Mouse (Mus musculus) intestine, embryonic 14.5 days (tissue): ENCODE results near the gene D630045J12Rik. TPM values are rescaled to one million over a fixed set of nuclear protein-coding genes. Genes with fewer than 3 reads are reported as not detected.

Experiments
- ATAC-seq: fragments of 200-750 bp; cut with Nextera tagmentation; replicated peaks from 2 replicates; pipeline ENCODE4 v1.8.0; 2017; ENCODE audit warnings: low read depth, moderate number of reproducible peaks, moderate TSS enrichment, moderate library complexity; ENCODE audit not compliant: low FRiP score, low TSS enrichment
- DNase-seq: peaks from one replicate; pipeline ENCODE4 v3.0.0-alpha.2; 2018; ENCODE audit warnings: low spot score
- H3K27ac ChIP-seq: fragments of 300-500 bp; sonication (generic); 2 replicates; pipeline ENCODE4 v1.5.1; 2014; ENCODE audit warnings: low read depth, mild to moderate bottlenecking, control low read depth
- H3K27me3 ChIP-seq: fragments of 300-500 bp; sonication (generic); replicated peaks from 2 replicates; pipeline ENCODE4 v1.6.1; 2014; ENCODE audit warnings: low read length, control low read depth; ENCODE audit not compliant: control insufficient read depth, insufficient read depth
- H3K36me3 ChIP-seq: fragments of 300-500 bp; sonication (generic); 2 replicates; pipeline ENCODE4 v1.6.1; 2014; ENCODE audit warnings: low read length, control low read depth; ENCODE audit not compliant: control insufficient read depth, insufficient read depth
- H3K4me1 ChIP-seq: fragments of 300-500 bp; sonication (generic); replicated peaks from 2 replicates; pipeline ENCODE4 v1.6.1; 2014; ENCODE audit warnings: low read length, control low read depth, mixed read lengths; ENCODE audit not compliant: control insufficient read depth, insufficient read depth
- H3K4me2 ChIP-seq: fragments of 300-500 bp; sonication (generic); 2 replicates; pipeline ENCODE4 v1.6.1; 2014; ENCODE audit warnings: low read length
- H3K4me3 ChIP-seq: fragments of 300-500 bp; sonication (generic); 2 replicates; pipeline ENCODE4 v1.5.1; 2014; ENCODE audit warnings: low read depth, low read length, control low read depth, mixed read lengths
- H3K9ac ChIP-seq: fragments of 300-500 bp; sonication (generic); 2 replicates; pipeline ENCODE4 v1.6.1; 2014; ENCODE audit warnings: mild to moderate bottlenecking, low read length
- H3K9me3 ChIP-seq: fragments of 300-500 bp; sonication (generic); 2 replicates; pipeline ENCODE4 v1.6.1; 2016; ENCODE audit warnings: low read length, control low read depth; ENCODE audit not compliant: control insufficient read depth
- WGBS: fragments of 180-500 bp; shearing (Covaris S2); extraction: QIAGEN DNeasy Blood & Tissue Kit; methylation state at CpG from one replicate; pipeline ENCODE4 v1.1.7; 2014; 5-methylcytosine and 5-hydroxymethylcytosine counted together
- polyA plus RNA-seq: library from polyadenylated mRNA; unstranded; fragments of >200 nt; fragmentation: Nextera tagmentation; extraction: Ambion mirVana; gene quantifications from 2 replicates; pipeline ENCODE4 v1.2.1, GENCODE M21; 2014

The D630045J12Rik gene
- polyA plus RNA-seq, 1 experiment from 2014 or later, result 5.6 TPM

DNA sequence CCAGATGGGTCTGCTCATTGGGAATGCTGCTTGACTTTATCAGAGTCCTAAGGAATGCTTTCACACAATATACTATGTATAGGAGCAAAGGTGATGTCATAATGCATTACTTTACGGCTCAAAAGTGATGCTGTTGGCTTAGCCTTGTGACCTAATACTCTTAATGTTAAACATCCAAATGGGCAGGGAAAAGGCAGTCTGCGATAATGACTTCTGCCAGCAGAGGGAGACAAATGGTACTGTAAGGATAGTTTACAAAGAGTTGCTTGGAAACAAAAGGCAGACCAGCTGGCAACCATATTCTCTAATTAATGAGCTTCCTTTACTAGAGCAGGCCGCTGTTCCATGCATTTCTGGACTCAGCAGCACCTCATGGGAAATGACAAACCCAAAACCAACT is 93.7 kb downstream of the D630045J12Rik start:
- peak; percentile 97 for DNase-seq

DNA sequence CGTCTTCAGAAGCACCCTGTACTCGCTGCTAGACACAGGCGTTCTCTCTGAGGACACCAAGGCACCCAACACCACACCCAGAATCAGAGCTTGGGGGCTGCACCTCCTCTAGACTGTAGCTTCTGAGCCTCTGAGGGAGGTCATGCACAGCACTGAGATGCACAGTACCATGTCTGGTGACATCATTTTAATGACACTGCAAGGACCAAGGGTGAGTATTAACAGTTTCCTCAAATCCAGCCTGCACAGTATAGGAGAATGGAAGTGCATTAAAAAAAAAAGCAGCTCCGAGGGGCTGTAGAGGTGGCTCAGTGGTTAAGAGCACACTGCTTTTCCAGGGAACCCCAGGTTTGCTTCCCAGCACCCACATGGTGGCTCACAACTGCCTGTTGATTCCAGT is 94.2 kb downstream of the D630045J12Rik start:
- Histone ChIP-seq H3K4me1 (no peaks in the 10 kb centered on the region), H3K9ac (no peak overlapping the region), H3K27me3 (no peaks in the 10 kb centered on the region), H3K9me3 (no peaks in the 10 kb centered on the region), H3K4me2 (no peak overlapping the region), H3K27ac (no peak overlapping the region), H3K36me3 (peaks cover 27% of the 10 kb centered on the region), H3K4me3 (no peak overlapping the region)
- no peak for ATAC-seq
- 80% methylated on average over 4 of the region's 4 CpGs for WGBS
- DNase-seq, result no peak

More for the DNA sequence above, 93.7 kb downstream of the D630045J12Rik start:
- Histone ChIP-seq H3K36me3 (peaks cover 22% of the 10 kb centered on the region; the same call in 1 of the 2 replicates), H3K27me3 (no peaks in the 10 kb centered on the region), H3K27ac (peak overlapping the region; percentile 7; the same call in 1 of the 2 replicates), H3K4me3 (no peak overlapping the region), H3K9ac (no peak overlapping the region), H3K4me2 (no peak overlapping the region), H3K4me1 (no peaks in the 10 kb centered on the region), H3K9me3 (no peaks in the 10 kb centered on the region)
- 0 out of 2 replicates have a peak, but pooled peaks have one; percentile 38 for ATAC-seq
- WGBS, result 8% methylated on average over 3 of the region's 3 CpGs

DNA sequence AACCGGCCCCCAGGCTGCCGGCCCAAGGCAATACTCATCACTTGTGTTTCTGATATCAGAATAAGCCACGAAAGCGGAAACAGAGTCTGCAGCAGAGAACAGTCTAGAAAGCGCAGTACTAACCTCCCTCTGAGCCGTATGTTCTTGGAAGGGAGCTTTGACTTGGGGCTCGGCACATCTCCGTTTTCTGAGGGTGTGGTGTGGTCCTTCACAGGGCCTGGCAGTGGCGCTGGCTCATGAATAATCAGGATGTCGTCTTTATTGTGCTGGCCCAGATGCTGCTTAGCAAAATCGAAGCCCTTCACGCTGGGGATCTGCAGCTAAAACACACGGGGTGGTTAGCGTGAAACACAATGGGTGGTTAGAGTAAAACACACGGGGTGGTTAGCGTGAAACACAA is 95.9 kb downstream of the D630045J12Rik start:
- peaks cover 29% of the 10 kb centered on the region for H3K36me3 ChIP-seq
- H3K4me1 ChIP-seq, result no peaks in the 10 kb centered on the region
- H3K9me3 ChIP-seq, result no peaks in the 10 kb centered on the region
- ATAC-seq, result no peak
- H3K4me2 ChIP-seq, result no peak overlapping the region
- H3K27me3 ChIP-seq, result no peaks in the 10 kb centered on the region
- no peak overlapping the region for H3K9ac ChIP-seq
- H3K27ac ChIP-seq, result no peak overlapping the region
- H3K4me3 ChIP-seq, result no peak overlapping the region
- no peak for DNase-seq
- WGBS, result 87% methylated on average over 16 of the region's 16 CpGs

DNA sequence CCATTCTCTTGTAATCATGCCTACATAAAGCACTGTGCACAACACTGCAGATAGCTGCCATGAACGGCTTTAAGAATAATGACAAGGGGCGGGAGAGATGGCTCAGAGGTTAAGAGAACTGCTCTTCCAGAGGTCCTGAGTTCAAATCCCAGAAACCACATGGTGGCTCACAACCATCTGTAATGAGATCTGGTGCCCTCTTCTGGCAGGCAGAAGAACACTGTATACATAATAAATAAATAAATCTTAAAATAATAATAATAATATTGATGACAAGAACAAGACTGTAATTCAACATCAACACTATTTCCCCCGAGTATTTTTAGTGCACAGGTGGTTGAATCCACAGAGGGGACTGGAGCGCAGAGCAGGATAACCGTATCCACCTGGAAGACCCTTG is 97.6 kb downstream of the D630045J12Rik start:
- ATAC-seq (no peak), DNase-seq (no peak)
- WGBS, result 89% methylated on average over 5 of the region's 5 CpGs

DNA sequence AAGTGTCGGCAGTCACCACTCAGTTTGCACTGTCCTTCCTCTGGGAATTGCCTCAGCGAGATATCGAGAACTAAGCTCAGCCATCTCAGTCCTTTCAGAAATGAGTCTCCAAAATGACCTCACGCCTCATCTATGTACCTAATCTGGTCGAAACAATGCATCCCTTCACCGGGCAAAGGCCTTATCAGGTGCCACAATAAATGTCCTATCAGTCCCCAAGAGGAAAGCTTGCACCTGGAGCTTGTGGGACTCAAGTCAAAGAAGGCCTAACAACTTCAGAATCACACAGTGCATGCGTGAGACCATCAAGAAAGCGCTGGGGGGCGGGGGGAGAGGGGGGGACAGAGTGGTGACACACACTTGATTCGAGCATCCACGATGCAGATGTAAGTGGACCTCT is 101.5 kb downstream of the D630045J12Rik start:
- Histone ChIP-seq H3K27me3 (no peaks in the 10 kb centered on the region), H3K4me1 (no peaks in the 10 kb centered on the region), H3K9ac (no peak overlapping the region), H3K9me3 (no peaks in the 10 kb centered on the region), H3K4me3 (no peak overlapping the region), H3K36me3 (peaks cover 31% of the 10 kb centered on the region), H3K4me2 (no peak overlapping the region), H3K27ac (no peak overlapping the region)
- ATAC-seq (peak; percentile 56), DNase-seq (no peak)
- WGBS, result 77% methylated on average over 11 of the region's 11 CpGs

More for the DNA sequence above, 97.6 kb downstream of the D630045J12Rik start:
- Histone ChIP-seq H3K4me2 (no peak overlapping the region), H3K36me3 (peaks cover 29% of the 10 kb centered on the region), H3K27ac (no peak overlapping the region), H3K9me3 (no peaks in the 10 kb centered on the region), H3K9ac (no peak overlapping the region), H3K4me1 (no peaks in the 10 kb centered on the region), H3K4me3 (no peak overlapping the region), H3K27me3 (no peaks in the 10 kb centered on the region)

DNA sequence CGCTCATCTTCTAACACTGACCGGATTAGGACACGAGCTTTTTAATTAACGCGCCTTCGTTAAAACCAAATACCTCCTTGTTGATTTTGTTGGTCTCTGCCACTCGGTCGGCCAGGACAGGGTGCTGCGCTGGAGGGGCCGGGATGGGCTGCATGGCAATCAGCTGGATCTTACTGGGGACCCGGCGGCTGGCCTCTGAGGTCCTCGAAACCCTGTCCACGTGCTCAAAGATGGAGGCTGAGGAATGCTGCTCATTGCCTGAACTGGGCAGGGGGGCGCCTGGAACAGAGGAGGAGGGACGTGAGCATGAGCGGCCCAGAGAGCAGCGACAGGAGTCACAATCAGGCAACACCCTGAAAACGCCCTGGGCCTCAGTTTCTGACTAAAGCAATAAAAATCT is 104.3 kb downstream of the D630045J12Rik start:
- Histone ChIP-seq H3K4me3 (no peak overlapping the region), H3K9ac (no peak overlapping the region), H3K27ac (no peak overlapping the region), H3K27me3 (no peaks in the 10 kb centered on the region), H3K36me3 (peaks cover 28% of the 10 kb centered on the region), H3K9me3 (no peaks in the 10 kb centered on the region), H3K4me1 (peaks cover 9% of the 10 kb centered on the region; the same call in 1 of the 2 replicates), H3K4me2 (no peak overlapping the region)
- DNase-seq (no peak), ATAC-seq (no peak)
- WGBS, result 91% methylated on average over 19 of the region's 19 CpGs

DNA sequence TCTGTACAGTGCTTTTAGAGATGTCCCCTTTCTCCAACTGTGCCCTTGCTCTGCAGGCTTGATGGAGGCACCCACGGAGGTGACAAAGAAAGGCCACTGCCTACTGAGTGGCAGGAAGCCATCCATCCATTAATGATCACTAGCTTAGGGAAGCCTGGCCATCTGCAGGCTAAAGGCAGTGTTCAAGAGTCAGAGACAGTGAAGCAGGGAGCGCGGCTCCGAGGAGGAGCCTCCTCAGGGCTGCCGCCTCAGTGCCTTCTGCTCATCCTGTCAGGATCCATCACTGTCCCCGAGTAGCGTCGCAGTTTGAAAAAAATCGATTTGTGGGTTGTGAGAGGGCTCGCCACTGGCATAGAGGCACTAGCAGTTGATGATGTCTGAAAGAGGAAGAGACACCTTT is 105.2 kb downstream of the D630045J12Rik start:
- H3K4me2 ChIP-seq, result no peak overlapping the region
- H3K27ac ChIP-seq, result no peak overlapping the region
- ATAC-seq (no peak), DNase-seq (no peak)
- no peaks in the 10 kb centered on the region for H3K27me3 ChIP-seq
- no peaks in the 10 kb centered on the region for H3K9me3 ChIP-seq
- 84% methylated on average over 10 of the region's 10 CpGs for WGBS
- H3K36me3 ChIP-seq, result peaks cover 28% of the 10 kb centered on the region
- H3K4me1 ChIP-seq, result peaks cover 9% of the 10 kb centered on the region; the same call in 1 of the 2 replicates
- H3K9ac ChIP-seq, result no peak overlapping the region
- H3K4me3 ChIP-seq, result no peak overlapping the region

DNA sequence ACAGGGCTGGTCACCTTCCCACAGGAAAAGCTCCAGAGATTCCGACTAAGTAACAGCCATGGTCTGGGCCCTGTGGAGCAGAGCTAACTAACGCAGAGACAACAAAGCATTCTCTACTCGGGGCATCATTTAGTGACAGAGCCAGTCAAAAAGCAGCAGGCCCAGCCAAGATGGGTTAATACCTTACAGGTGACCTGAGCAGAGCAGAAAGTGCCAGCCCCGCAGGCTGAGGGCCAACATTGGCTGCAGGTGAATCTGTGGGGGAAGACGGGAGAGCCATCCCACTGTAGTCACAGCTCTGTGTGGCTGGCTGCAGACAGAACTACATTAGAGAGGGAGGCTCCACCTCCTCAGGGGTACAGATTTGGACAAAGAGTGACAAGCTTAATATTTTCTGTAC is 106.5 kb downstream of the D630045J12Rik start:
- DNase-seq (no peak), ATAC-seq (no peak)
- Histone ChIP-seq H3K9me3 (no peaks in the 10 kb centered on the region), H3K4me2 (no peak overlapping the region), H3K27ac (no peak overlapping the region), H3K9ac (no peak overlapping the region), H3K4me1 (peaks cover 9% of the 10 kb centered on the region; the same call in 1 of the 2 replicates), H3K4me3 (no peak overlapping the region), H3K36me3 (peaks cover 28% of the 10 kb centered on the region), H3K27me3 (no peaks in the 10 kb centered on the region)
- WGBS, result 91% methylated on average over 5 of the region's 5 CpGs

DNA sequence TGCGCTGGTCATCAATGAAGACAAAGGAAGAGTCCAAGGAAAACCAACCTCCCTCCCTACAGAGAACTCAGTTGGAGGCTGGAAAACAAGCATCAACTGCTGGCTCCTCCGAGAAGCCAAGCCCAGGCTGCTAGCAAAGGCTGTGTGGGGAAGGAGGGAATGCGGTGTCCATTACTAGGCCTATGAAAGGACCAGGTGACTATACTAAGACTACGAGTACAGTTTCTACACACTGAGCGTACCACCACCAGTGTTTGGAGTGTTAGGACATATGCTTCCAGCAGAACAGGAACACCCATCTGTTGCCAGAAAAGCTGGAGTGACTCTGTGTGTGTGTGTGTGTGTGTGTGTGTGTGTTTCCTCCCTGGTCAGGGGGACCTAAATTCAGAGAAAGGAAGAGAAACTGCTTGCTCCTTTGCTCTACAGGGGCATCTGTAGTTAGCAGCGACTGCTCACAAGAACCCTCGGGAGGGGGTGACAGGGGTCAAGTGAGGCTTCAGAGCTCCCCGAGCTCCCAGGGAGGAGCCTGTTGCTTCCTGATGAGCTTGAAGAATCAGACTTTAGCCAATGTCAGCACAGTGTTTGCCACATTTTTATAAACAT is 108.2 kb downstream of the D630045J12Rik start:
- H3K9ac ChIP-seq, result no peak overlapping the region
- H3K27ac ChIP-seq, result peak overlapping the region; percentile 38; the same call in 1 of the 2 replicates
- H3K36me3 ChIP-seq, result peaks cover 28% of the 10 kb centered on the region
- H3K4me3 ChIP-seq, result no peak overlapping the region
- H3K9me3 ChIP-seq, result no peaks in the 10 kb centered on the region
- no peaks in the 10 kb centered on the region for H3K27me3 ChIP-seq
- no peak for DNase-seq
- 62% methylated on average over 8 of the region's 8 CpGs for WGBS
- no peak overlapping the region for H3K4me2 ChIP-seq
- peaks cover 9% of the 10 kb centered on the region; the same call in 1 of the 2 replicates for H3K4me1 ChIP-seq
- no peak for ATAC-seq
